Mouse (Mus musculus) ovary, adult 18-20 months (tissue): Measurements from ENCODE around the gene Rnf208.
"Not testable (repeated sequence)": the region's sequence is repeated elsewhere in the genome, so short reads cannot be mapped to it uniquely, and the experiment has no call there.

Source experiments
- DNase-seq: peaks from one replicate; pipeline ENCODE4 v3.0.0; 2022; ENCODE audit warnings: low spot score, mixed read lengths

The Rnf208 gene

DNA sequence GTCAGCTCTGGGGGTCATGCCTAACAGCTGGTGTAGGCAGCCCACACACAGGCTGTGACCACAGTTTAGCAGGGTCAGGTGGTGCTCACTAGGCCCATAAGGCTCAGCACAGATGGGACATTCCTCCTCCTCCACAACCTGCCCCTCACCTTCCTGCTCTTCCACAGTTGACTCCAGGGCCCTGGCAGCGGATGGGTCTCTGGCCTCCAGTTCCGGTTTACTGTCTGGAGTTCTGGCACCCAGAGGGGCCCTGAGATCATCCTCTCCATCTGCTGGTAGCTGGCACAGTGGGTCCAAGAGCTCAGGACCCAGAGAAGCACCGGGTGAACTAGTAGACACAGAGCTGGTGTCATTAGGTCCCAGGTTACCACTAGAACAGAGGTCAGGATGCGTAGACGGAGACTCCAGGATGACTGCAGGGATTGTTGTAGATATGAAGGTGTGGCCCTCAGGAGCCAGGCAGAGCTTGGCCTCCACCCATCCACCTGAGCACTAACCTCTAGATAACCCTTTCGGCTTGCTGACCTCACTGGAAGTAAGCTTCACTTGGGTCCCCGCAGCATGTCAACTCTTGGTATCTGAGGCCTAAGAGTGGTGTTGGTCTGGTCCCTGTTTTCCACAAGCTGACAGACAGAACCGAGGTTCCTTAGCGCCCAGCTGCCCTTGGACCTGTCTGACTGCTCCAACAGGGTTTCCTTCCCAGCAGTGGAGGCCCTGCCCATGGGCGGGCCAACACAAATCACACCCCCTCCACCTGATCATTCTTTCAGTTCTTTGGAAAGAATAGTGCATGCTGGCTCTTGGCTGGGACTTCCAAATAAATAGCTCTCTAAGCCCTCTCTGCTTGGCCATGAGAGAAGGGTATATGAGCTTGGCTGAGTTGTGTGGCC lies 4.4 kb downstream of the Rnf208 start, which contains the start of gene AL732309.1:
TSS of gene AL732309.1 (minus strand) at position 681 of the 890 bp plus-strand sequence.
- DNase-seq, result no peak

- DNase-seq, result no peak
Observed at GRCm38 (mm10) chr2:25252331-25252730, 10.3 kb downstream of the Rnf208 start.

DNA sequence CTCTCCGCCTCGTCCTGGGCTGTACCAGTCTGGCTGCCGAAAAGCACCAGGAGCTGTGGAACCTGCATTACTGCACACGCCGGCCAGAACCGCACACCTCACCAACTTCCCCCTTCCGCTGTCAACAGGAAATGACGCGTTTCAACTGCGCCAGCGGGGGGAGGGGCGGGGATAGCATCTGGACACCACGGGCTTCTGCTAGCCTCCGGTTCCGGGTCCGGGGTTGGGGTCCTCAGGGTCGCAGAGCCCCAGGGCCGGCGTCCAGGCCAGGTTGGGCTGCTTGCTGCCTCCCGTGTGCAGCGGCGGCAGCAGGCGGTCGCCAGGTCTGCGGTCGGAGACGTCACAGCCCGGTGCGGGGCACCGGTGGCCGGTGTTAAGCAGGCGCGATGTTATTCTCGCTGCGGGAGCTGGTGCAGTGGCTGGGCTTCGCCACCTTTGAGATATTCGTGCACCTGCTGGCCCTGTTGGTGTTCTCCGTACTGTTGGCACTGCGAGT lies 13.3 kb downstream of the Rnf208 start, which contains the start of gene Tmem203:
TSS of gene Tmem203 (plus strand) at position 156 of the 496 bp plus-strand sequence.
- peak; percentile 68 for DNase-seq

GRCm38 (mm10) chr2:25256443-25257109 lies 14.5 kb downstream of the Rnf208 start:
- not testable (repeated sequence) for DNase-seq

DNA sequence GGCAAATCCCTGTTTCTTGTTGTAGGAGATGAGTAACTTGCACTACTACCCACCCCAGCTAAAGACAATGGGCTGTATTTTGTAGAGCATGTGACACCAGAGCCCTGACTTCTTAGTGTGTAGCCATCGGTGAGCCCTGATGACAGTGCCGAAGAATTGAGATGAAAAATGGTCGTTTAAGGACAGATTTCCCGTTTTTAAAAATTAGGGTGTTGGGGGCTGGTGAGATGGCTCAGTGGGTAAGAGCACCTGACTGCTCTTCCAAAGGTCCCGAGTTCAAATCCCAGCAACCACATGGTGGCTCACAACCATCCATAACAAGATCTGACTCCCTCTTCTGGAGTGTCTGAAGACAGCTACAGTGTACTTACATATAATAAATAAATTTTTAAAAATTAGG lies 15.2 kb downstream of the Rnf208 start:
- not testable (repeated sequence) for DNase-seq

- no peak for DNase-seq
Observed at GRCm38 (mm10) chr2:25258887-25259286, 16.8 kb downstream of the Rnf208 start.

DNA sequence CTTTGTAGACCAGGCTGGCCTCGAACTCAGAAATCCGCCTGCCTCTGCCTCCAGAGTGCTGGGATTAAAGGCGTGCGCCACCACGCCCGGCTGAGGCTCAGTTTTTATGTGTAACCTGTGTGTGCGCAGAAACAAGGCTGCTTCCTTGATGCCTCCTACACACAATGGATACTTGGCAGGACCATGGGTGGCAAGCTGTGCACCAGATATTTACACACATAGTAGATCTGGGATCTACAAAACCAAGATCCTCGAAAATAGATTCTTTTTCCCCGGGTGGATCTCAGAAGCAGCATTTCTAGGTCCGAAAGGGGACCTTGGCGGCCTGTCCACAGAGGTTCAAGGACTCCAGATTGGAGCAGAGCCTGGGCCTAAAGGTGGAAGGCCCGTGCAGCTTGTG lies 19.8 kb downstream of the Rnf208 start:
- no peak for DNase-seq

DNA sequence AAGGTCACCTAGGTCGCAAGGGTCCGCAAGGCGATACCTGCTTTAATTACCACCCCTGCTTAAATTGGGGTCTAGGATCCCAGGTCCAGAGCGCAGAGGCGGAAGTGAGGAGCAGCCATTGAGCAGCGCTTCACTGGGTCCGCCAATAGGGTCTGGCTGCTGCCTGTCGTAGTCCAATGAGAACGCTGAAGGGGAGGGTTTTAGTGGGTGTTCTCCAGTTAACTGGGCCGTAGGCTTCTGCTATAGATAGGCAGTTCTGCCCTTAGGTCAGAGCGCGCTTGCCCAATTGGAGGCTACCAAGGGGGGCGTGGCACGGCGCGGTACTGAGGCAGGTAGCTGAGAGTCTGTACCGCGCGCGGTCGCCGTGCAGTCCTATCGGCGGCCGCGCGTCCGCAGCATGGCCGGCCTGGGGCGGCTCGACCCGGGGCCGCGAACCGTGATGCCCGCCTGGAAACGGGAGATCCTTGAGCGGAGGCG lies 20.3 kb downstream of the Rnf208 start, which contains the start of gene Tprn:
TSS of gene Tprn (plus strand) at position 328 of the 477 bp plus-strand sequence.
- DNase-seq, result peak; percentile 95

- no peak for DNase-seq
Observed at GRCm38 (mm10) chr2:25262795-25263622, 21.0 kb downstream of the Rnf208 start.

DNA sequence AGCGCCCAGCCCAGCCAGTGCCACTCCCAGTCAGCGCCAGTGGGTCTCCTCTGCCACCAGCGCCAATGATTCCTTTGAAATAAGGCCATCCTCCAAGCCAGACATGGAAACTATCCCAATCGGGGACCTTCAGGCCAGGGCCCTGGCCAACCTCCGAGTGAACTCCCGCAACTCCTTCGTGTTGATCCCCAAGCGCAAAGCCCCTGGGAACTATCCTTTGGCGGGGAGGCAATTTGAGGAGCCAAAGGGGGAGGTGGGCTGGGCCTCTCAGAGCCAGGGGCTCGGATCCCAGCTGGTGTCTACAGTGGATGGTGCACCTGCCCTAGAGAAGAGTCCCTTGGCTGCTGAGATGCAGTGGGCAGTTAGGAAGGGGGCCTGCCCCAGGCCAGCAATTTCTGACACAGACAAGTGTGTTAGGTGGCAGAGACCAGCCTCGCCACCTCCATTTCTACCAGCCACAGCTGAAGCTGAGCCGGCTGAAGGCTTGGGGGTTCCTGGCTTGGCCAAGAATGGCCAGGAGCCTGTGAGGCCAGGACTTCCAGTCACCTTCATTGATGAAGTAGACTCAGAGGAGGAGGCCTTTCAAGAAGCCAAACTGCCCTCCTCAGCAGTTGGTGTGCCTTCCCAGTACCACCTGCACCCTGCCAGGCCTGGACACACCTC lies 21.7 kb downstream of the Rnf208 start:
- no peak for DNase-seq

GRCm38 (mm10) chr2:25264286-25264660 lies 22.2 kb downstream of the Rnf208 start:
- no peak for DNase-seq

DNA sequence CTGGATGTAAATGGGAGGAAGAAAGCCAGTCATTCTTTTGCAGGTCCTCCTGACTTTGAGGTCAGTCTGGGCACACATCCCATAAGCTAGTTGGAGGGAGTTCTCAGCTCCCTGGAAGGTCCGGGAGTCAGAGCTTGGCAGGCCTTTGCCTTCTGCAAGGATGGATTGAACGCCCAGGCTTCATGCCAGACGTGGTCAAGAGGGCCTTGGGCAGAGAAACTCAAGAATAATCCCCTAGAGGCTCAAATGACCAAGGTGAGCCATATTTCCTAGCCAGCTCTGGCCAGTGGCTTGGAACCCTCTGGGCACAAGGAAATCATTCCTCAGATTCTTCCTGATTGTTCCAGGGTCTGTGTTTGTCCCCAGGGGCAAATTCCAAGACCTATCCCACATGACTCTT lies 22.8 kb downstream of the Rnf208 start:
- no peak for DNase-seq

- DNase-seq, result no peak
Observed at GRCm38 (mm10) chr2:25265897-25266656, 24.0 kb downstream of the Rnf208 start.

- no peak for DNase-seq
Observed at GRCm38 (mm10) chr2:25266720-25267119, 24.7 kb downstream of the Rnf208 start.

DNA sequence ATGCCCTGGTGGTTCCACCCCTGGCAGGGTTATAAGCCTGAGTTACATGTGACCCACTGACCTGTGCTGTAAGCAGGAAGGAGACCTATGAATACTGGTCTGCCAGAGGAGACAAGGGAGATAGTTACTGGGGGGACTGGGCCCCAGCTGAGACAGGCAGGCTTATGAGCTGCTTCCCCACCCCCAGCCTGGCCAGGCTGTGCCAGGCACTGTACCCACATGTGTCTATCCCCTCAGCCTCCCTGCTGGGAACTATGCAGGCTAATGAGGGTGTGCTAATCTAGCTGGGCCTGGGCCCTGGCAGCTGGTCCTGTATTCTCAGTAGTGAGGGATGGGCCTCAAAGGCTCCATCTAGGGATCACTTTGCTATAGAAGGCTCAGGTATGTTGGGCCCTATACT lies 25.2 kb downstream of the Rnf208 start:
- no peak for DNase-seq

DNA sequence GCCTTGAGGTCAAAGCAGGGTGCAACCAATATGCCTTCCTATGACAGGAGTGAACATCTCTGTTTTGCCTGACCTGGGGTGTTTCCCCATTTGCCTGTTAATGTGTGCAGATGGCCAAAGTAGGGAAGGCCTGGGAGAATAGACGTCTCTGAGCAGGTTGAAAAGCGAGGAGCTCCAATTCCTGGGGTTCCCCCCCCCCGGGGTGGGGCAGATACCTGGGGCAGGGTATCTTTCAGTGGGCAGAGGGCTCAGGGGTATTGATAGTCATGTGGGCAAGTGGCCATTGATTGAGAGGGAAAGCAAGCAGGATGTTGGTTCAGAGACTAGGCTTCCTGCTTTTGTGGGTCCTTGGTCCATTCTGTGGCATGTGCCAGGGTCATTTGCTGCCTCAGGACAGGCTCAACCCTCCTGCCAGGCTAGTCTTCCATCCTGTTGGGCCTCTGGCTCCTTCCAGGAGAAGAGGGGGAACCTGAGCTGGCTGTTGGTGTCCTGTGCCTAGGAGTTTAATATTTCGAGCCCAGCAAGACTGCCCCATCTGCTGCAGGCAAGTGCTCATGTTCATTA lies 25.8 kb downstream of the Rnf208 start:
- DNase-seq, result no peak

DNA sequence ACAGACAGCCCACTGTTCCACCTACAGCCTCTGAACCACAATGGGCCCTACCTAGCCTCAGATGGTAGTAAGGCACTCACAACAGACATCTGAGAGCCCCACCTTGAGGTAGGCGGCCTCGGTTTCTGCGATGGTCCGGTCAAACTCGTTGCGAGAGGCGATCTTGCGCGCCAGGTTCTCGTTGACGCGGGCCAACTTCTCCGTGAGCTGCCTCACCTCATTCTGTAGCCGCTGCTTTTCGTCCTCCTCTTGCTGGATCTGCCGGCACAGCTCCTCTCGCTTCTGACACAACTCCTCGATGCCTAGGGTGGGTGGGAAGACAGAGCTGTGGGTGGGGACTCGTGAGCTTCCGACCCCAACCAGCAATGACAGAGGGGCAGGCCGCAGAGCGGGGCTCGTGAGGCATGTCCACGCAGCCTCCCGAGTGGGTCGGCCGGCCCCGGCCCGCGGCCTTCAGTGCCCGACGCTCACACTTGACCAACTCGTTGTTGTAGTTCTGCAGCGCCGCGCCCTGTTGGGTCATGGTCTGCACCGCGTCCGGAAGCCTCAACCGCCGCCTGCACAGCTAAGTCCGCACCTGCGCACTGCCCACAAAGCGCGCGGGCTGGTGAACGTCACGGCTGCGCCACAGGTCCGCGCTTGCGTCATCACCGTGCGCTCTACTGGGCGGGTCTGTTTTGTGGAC lies 29.9 kb downstream of the Rnf208 start, which contains the start of the genes Ssna1 and Anapc2:
TSS of gene Ssna1 (minus strand) at position 612 of the 685 bp plus-strand sequence.
TSS of gene Anapc2 (plus strand) at position 652 of the 685 bp plus-strand sequence.
- peak; percentile 92 for DNase-seq

GRCm38 (mm10) chr2:25272515-25272914 lies 30.5 kb downstream of the Rnf208 start:
- DNase-seq, result no peak

DNA sequence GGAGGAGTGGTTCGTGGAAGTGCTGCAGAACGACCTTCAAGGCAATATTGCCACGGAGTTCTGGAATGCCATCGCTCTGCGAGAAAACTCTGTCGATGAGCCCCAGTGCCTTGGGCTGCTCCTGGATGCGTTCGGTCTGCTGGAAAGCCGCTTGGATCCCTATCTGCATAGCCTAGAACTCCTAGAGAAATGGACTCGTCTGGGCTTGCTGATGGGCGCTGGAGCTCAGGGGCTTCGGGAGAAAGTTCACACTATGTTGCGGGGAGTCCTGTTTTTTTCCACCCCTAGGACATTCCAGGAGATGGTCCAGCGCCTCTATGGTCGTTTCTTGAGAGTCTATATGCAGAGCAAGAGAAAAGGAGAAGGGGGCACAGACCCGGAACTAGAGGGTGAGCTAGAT lies 31.0 kb downstream of the Rnf208 start:
- no peak for DNase-seq
